Mouse (Mus musculus) splenic B cell, adult 2 months (primary cell): Measurements from ENCODE around the gene Vmn2r83.

Source experiments
- DNase-seq: peaks from one replicate; pipeline ENCODE4 v3.0.0-alpha.2; 2011; ENCODE audit warnings: low read depth, low spot score
- H3K27me3 ChIP-seq: 2 replicates; pipeline ENCODE4 v1.6.1; 2012; ENCODE audit warnings: mild to moderate bottlenecking, low read length, moderate library complexity, mixed read lengths; ENCODE audit not compliant: control insufficient read depth, poor library complexity, insufficient read depth, severe bottlenecking
- H3K36me3 ChIP-seq: 2 replicates; pipeline ENCODE4 v1.6.1; 2012; ENCODE audit warnings: mild to moderate bottlenecking, low read length, moderate library complexity, mixed read lengths; ENCODE audit not compliant: control insufficient read depth, poor library complexity, insufficient read depth, severe bottlenecking

Vmn2r83 gene

DNA sequence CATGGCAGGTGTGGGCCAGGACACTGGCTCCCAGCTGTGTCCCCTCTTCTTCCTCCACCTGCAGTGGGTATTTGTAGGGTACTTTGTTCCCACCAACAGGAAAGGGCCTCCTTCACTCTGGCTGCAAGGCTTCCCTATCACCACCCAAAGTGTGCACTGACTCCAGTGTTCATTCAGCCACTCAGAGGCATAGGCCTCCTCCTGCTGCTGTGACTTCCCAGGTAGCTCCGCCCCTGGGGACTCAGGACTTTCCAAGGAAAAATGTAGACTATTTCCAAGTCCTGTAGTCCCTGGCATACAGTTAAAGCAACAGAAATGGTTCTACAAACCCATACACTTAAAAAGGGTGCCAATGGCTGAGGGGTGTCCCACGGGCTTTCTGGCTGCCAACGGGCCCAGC, 64.1 kb downstream of the Vmn2r83 start:
- no peaks in the 10 kb centered on the region for H3K36me3 ChIP-seq
- no peak for DNase-seq
- no peaks in the 10 kb centered on the region for H3K27me3 ChIP-seq

DNA sequence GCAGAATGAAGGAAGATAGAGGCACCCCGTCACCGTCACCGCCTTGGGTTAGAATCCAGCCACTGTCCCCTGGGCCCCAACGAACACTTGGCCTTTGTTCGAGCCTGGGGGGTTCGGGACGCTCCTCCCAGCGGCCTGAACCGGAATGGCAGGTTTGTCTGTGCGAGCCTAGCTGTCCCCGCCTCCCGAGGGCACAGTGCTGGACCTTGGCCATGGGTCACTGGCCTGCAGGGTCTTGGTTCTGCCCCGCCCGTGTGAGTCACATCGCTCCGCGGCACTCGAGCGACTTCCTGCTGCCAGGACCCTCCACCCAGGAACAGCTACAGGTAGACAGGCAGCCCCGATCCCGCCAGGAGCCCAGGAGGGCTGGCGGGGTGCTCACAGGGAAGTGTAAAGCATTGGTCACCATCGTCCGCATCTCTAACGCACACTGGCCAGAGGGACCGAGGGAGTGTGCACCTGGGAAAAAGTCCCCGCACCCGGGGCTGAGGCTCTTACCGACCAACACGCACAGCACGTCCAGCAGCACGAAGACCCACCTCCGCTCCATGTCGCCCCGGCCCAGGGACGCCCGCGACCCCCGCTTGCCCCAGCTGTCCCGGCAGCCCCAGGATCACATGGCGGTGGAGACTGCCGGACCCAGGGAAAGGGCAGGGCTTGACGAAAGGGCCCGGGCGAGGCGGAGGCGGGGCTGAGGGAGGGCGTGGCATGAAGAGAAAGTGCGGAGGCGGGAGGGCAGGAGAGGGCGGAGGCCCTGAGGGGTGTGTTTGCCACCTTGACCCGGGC, 64.8 kb downstream of the Vmn2r83 start, which contains the start of gene Plpp2:
Plpp2 (minus strand) TSS at position 671 of the 786 bp plus-strand sequence.
- DNase-seq, result peak; percentile 68
- no peaks in the 10 kb centered on the region for H3K36me3 ChIP-seq
- H3K27me3 ChIP-seq, result no peaks in the 10 kb centered on the region

DNA sequence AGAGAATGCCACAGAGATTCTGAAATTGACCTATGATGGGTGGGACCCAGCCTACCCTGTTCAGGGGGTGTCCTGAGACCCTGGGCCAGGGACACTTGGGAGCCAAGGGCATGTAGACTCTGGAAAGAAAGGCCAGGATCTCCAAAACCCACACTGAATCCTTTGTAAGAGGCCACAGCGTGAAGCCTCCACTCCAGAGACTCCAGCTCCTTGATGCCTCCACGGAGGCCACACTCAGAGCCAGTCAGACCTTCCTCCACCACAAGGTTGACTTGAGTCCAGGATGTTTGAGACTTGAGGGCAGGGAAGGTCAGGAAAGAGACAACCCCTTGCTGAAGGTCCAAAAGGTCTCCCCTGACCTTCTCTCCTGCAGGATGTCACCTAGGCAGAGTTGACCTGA, 65.9 kb downstream of the Vmn2r83 start:
- Histone ChIP-seq H3K27me3 (no peaks in the 10 kb centered on the region), H3K36me3 (no peaks in the 10 kb centered on the region)
- no peak for DNase-seq

DNA sequence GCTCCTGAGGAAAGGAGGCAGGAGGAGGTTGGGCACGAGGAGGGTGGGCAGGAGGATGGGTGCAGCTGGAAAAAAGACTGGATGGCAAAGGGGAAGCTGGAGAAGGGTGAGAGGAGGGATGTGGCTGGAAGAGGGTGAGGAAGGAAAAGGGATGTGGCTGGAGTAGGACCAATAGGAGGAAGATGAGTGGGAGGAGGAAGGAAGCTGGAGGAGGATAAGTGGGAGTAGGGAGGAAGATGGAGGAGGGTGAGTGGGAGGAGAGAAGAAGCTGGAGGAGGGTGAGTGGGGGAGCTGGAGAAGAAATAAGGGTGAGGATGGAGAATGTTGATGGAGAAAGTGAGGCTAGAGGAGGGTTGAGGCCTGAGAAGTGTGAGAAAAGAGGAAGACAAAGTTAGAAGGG, 66.9 kb downstream of the Vmn2r83 start:
- no peak for DNase-seq
- Histone ChIP-seq H3K36me3 (no peaks in the 10 kb centered on the region; the same call in 1 of the 2 replicates), H3K27me3 (no peaks in the 10 kb centered on the region)

DNA sequence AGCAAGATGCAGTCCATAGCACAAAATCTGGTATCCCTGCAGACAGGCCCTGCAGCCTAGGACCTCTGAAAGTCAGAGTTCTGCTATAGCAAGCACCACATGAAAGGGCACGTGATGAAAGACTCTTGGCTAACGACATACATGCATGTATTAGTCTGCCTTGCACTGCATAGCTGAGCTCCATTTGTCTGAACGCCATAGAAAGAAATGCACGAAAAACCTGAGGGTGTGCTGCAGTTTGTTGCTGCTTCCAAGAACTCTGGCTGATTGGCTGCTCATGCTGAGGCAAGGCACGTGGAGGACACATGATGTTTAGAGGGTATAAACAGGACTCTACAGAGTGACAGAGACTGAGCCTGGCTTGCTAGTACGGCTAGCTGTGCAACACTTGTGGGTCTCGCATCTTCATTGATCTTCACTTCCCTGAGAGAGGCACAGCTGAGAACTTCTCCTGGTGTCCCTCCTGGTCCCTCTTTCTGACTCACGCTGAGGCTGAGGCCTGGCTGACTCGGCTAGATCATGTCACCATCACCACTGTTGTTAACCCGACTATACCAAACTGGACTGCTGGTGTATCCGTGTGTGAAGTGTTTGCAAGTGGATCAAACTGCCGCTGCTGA, 68.0 kb downstream of the Vmn2r83 start:
- Histone ChIP-seq H3K27me3 (no peaks in the 10 kb centered on the region), H3K36me3 (no peaks in the 10 kb centered on the region; the same call in 1 of the 2 replicates)
- no peak for DNase-seq

- DNase-seq, result no peak
- H3K36me3 ChIP-seq, result no peaks in the 10 kb centered on the region; the same call in 1 of the 2 replicates
- H3K27me3 ChIP-seq, result no peaks in the 10 kb centered on the region
Measured at GRCm38 (mm10) chr10:79537271-79537670, 68.7 kb downstream of the Vmn2r83 start.

DNA sequence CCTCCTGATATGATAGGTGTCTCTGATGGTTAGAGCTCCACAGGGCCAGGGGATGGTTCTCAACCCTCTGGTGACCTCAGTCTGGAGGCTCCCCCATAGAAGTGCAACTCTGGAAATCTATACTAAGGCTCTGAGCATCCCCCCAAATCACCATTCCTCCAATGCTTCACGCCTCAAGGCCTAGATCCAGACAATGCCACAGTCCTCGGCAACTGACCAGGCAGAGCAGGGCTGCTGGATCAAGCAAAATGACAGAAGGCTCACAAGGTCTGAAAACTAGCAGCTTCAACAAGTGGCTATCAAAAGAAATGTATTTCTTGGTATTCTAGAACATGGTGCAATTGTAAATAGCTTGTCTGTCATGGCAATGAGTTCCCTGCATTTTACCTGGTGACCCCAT, 69.2 kb downstream of the Vmn2r83 start:
- no peaks in the 10 kb centered on the region; the same call in 1 of the 2 replicates for H3K36me3 ChIP-seq
- H3K27me3 ChIP-seq, result no peaks in the 10 kb centered on the region
- no peak for DNase-seq

DNA sequence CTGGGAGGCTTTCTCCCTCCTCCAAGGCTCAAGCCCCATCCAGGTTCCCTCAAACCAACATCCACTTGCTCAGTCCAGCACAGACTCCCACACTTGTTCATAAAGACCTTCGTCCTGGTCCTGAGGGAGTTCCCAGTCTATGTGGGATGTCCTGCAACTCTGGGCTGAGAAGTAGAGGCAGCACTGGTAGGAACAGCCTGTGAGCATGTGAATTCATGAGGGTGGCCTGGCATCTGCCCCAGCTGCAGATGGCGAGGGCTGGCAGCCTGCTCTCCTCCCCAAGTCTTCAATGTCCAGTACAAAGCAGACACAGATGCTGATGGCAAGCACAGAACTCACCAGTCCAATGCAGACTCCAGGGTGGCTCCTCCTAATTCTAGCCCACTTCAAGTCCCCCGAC, 69.8 kb downstream of the Vmn2r83 start:
- H3K27me3 ChIP-seq, result no peaks in the 10 kb centered on the region
- DNase-seq, result no peak
- H3K36me3 ChIP-seq, result no peaks in the 10 kb centered on the region; the same call in 1 of the 2 replicates

DNA sequence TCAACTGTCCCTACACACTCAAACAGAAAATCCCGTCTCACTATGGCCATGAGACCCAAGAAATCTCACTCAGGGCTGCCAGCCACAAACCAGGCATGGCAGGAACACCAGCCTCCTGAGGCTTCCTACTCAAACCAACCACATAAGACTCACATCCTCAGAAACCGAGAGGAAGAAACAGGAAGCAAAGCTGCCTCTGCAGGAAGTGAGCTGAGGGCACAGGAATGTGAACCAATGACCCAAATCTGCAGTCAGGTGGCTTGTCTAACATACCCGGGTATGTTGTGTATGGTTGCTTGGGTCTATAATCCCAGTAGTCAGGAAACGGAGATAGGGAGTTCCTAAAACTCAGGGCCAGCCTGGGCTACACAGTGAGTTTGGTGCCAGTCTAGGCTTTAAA, 70.3 kb downstream of the Vmn2r83 start:
- H3K36me3 ChIP-seq, result no peaks in the 10 kb centered on the region; the same call in 1 of the 2 replicates
- peak; percentile 32 for DNase-seq
- no peaks in the 10 kb centered on the region for H3K27me3 ChIP-seq

DNA sequence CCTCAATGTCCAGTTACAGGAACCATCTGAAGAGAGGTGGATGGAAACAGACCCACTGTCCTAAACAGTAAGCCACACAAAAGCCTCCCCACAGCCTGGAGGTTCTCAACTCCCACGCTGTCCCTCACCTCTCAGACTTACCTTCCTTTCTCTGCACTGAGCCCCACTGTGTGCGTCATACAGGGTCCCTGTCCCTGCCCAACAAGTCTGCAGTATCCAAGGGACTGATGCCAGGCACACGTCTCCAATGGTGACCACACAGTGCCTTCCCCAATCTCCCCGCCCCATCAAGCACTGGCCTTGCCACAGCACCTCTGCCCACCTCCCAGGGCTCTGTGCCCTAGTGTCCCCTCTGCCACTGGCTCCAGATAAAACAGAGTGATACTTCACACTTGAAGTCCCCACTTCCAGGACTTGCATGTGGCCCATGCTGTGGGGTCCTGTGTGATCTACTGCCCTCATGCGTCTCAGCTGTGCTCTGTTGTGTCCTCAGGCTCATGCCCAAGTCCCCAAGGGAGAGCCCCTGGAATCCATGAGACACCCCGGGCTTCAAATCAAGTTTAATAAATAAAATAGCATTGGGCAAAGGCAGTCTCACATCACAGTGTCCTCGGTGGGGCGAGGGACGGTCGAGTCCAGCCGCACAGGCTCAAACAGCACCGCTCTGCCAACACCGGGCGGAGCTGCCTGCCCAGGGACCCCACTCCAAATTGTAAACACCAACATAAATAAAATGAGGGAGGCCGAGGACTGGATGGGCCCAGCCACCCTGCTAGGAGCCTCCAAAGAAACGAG, 71.4 kb downstream of the Vmn2r83 start:
- H3K36me3 ChIP-seq, result no peaks in the 10 kb centered on the region; the same call in 1 of the 2 replicates
- no peaks in the 10 kb centered on the region for H3K27me3 ChIP-seq
- DNase-seq, result no peak

GRCm38 (mm10) chr10:79540746-79541145, 72.2 kb downstream of the Vmn2r83 start:
- Histone ChIP-seq H3K36me3 (no peaks in the 10 kb centered on the region; the same call in 1 of the 2 replicates), H3K27me3 (no peaks in the 10 kb centered on the region)
- no peak for DNase-seq

DNA sequence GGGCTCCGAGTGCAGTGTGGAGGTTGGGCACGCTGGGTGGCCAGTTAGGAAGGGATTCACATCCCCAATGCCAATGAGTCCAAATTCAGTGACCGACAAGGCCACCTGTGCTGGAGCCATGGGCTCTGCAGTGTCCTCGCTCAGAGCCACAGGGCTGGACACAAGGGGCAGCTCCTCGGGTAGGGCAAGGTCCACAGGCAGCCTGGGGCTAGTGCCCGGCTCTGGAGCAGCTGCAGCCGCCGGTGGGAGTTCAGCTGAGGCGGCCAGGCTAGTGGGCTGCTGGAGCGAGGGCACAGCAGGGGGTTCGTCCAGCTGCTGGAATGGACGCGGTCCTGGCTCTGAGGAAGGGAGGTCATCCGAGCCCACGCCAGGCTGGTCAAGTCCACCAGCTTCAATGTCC, 73.0 kb downstream of the Vmn2r83 start:
- no peak for DNase-seq
- Histone ChIP-seq H3K27me3 (no peaks in the 10 kb centered on the region), H3K36me3 (no peaks in the 10 kb centered on the region; the same call in 1 of the 2 replicates)

GRCm38 (mm10) chr10:79542171-79542570, 73.6 kb downstream of the Vmn2r83 start:
- DNase-seq, result no peak
- no peaks in the 10 kb centered on the region for H3K27me3 ChIP-seq
- H3K36me3 ChIP-seq, result no peaks in the 10 kb centered on the region; the same call in 1 of the 2 replicates
